Mouse (Mus musculus): ENCODE measurements around the gene Ass1.

GRCm38 (mm10) chr2:31508851-31509250, 38.8 kb downstream of the Ass1 start:
- no peak for TF ChIP-seq CTCF (IDR thresholded peaks at IDR 0.05; ENCODE audit: extremely low read depth, insufficient read depth, low read length)
- no peak for TF ChIP-seq POLR2A (IDR thresholded peaks at IDR 0.05; ENCODE audit: extremely low read depth, insufficient read depth, low read length)

All from cortical plate, adult 2 months (tissue).